Mouse (Mus musculus) megakaryocyte, embryonic 14.5 days (primary cell): ENCODE measurements around the gene Aarsd1.

Experiments used
- FLI1 ChIP-seq: IDR thresholded peaks from 2 replicates; pipeline ENCODE4 v1.6.1; 2012; ENCODE audit warnings: low read length, inconsistent platforms, mixed read lengths
- GATA1 ChIP-seq: IDR thresholded peaks from 3 replicates; pipeline ENCODE4 v1.6.1; 2012; ENCODE audit warnings: mixed read lengths, low read length, inconsistent platforms, borderline replicate concordance

GRCm38 (mm10) chr11:101446319-101446718 is 28.9 kb upstream of the Aarsd1 start:
- TF ChIP-seq GATA1 (no peak), FLI1 (no peak)
